12 mouse cellular contexts compared by ENCODE assay signal in genomic region chr19:58883451-58883850, GRCm38 (mm10). TPM values are rescaled to one million over a fixed set of nuclear protein-coding genes. Genes with fewer than 3 reads are reported as not detected.
"Had no signal": no experiment of that assay in that cellular context is flagged by ENCODE, and none has a peak within 500 bp of the region (broad histone marks: within the 10 kb centered on the region; RNA-seq: fewer than 3 reads in every experiment).

No protein-coding gene starts in this region.

- H3K4me3 ChIP-seq: kidney, embryonic 15.5 days; limb, embryonic 15.5 days; liver, embryonic 12.5 days; lung, embryonic 15.5 days; megakaryocyte, embryonic 14.5 days; midbrain, embryonic 12.5 days had no signal

- H3K36me3 ChIP-seq: kidney, embryonic 15.5 days; limb, embryonic 15.5 days; liver, embryonic 12.5 days; lung, embryonic 15.5 days; midbrain, embryonic 12.5 days had no signal

- DNase-seq: kidney, postnatal 14 days; lung, postnatal 14 days; right cerebral cortex, postnatal 14 days; thymus, adult 18-20 months had no signal

- H3K27me3 ChIP-seq: kidney, embryonic 15.5 days; limb, embryonic 15.5 days; liver, embryonic 12.5 days; lung, embryonic 15.5 days; midbrain, embryonic 12.5 days had no signal

- H3K27ac ChIP-seq: kidney, embryonic 15.5 days; limb, embryonic 15.5 days; liver, embryonic 12.5 days; lung, embryonic 15.5 days; macrophage; midbrain, embryonic 12.5 days had no signal

- H3K4me1 ChIP-seq: limb, embryonic 15.5 days; liver, embryonic 12.5 days; megakaryocyte, embryonic 14.5 days; midbrain, embryonic 12.5 days had no signal

RNA-seq across cellular contexts. Expression of gene Eno4, which starts 59.8 kb away (rescaled TPM):
- polyA plus RNA-seq: large intestine, adult 2 months; macrophage had no signal
